Mouse (Mus musculus) layer of hippocampus, adult 8-10 months (tissue): Measurements from ENCODE around the gene Tnf. TPM values are rescaled to one million over a fixed set of nuclear protein-coding genes. Genes with fewer than 3 reads are reported as not detected.
A peak's percentile ranks its signal among the peaks of the same experiment; 100 is the strongest.

Source experiments
- DNase-seq, 2 experiments: peaks; one replicate each; pipeline ENCODE4 v3.0.0; 2022; ENCODE audit warnings: low spot score in 2 of 2
- total RNA-seq, 4 experiments: library from RNA; stranded (reverse); gene quantifications; 2 replicates each; pipeline ENCODE4 v1.2.4; 2022

Tnf gene
- total RNA-seq, 4 experiments from 2014 or later, result 0.29 TPM; not detected in 3

- DNase-seq, result no peak
Measured at GRCm38 (mm10) chr17:35174201-35174977, 27.4 kb downstream of the Tnf start.

GRCm38 (mm10) chr17:35173329-35173728 lies 28.5 kb downstream of the Tnf start:
- no peak for DNase-seq

GRCm38 (mm10) chr17:35172445-35173234 lies 29.2 kb downstream of the Tnf start:
- no peak for DNase-seq

- no peak for DNase-seq
Measured at GRCm38 (mm10) chr17:35168541-35169207, 33.1 kb downstream of the Tnf start.

GRCm38 (mm10) chr17:35167794-35168193 lies 34.0 kb downstream of the Tnf start:
- no peak for DNase-seq

- peak; percentile 58 to 66 for DNase-seq
Measured at GRCm38 (mm10) chr17:35166352-35167035, 35.3 kb downstream of the Tnf start.

GRCm38 (mm10) chr17:35165451-35166155 lies 36.2 kb downstream of the Tnf start:
- DNase-seq, result no peak

GRCm38 (mm10) chr17:35164568-35165450 lies 37.0 kb downstream of the Tnf start, which contains the start of gene Prrc2a:
TSS of gene Prrc2a (minus strand) at chr17:35164897.
- DNase-seq, result peak; percentile 99

GRCm38 (mm10) chr17:35164218-35164567 lies 37.6 kb downstream of the Tnf start:
- no peak for DNase-seq

GRCm38 (mm10) chr17:35163326-35164081 lies 38.3 kb downstream of the Tnf start:
- no peak for DNase-seq

GRCm38 (mm10) chr17:35162730-35163129 lies 39.1 kb downstream of the Tnf start:
- DNase-seq, result no peak

GRCm38 (mm10) chr17:35162121-35162520 lies 39.7 kb downstream of the Tnf start:
- DNase-seq, result no peak

- no peak for DNase-seq
Measured at GRCm38 (mm10) chr17:35161421-35161820, 40.4 kb downstream of the Tnf start.

GRCm38 (mm10) chr17:35159638-35160037 lies 42.2 kb downstream of the Tnf start:
- no peak for DNase-seq

GRCm38 (mm10) chr17:35158850-35159593 lies 42.8 kb downstream of the Tnf start:
- no peak for DNase-seq

- no peak for DNase-seq
Measured at GRCm38 (mm10) chr17:35157661-35158175, 44.1 kb downstream of the Tnf start.

GRCm38 (mm10) chr17:35157254-35157653 lies 44.6 kb downstream of the Tnf start:
- DNase-seq, result no peak
